Mouse (Mus musculus) hindbrain, embryonic 12.5 days (tissue): ENCODE data around the gene Mt3. TPM values are rescaled to one million over a fixed set of nuclear protein-coding genes. Genes with fewer than 3 reads are reported as not detected.
A peak's percentile ranks its signal among the peaks of the same experiment; 100 is the strongest.

ENCODE experiments used
- ATAC-seq: fragments of 200-750 bp; cut with Nextera tagmentation; 2 replicates; pipeline ENCODE4 v1.8.0; 2017; ENCODE audit warnings: moderate TSS enrichment; ENCODE audit not compliant: low FRiP score
- H3K27ac ChIP-seq: fragments of 300-500 bp; sonication (generic); 2 replicates; pipeline ENCODE4 v1.5.1; 2016; ENCODE audit warnings: mild to moderate bottlenecking
- H3K27me3 ChIP-seq: fragments of 300-500 bp; sonication (generic); 2 replicates; pipeline ENCODE4 v1.6.1; 2016; ENCODE audit warnings: mild to moderate bottlenecking
- H3K36me3 ChIP-seq: fragments of 300-500 bp; sonication (generic); 2 replicates; pipeline ENCODE4 v1.6.1; 2016; ENCODE audit warnings: mild to moderate bottlenecking
- H3K4me1 ChIP-seq: fragments of 300-500 bp; sonication (generic); 2 replicates; pipeline ENCODE4 v1.6.1; 2016
- H3K4me2 ChIP-seq: fragments of 300-500 bp; sonication (generic); replicated peaks from 2 replicates; pipeline ENCODE4 v1.6.1; 2016; ENCODE audit warnings: mild to moderate bottlenecking
- H3K4me3 ChIP-seq: fragments of 300-500 bp; sonication (generic); 2 replicates; pipeline ENCODE4 v1.5.1; 2016; ENCODE audit warnings: mild to moderate bottlenecking
- H3K9ac ChIP-seq: fragments of 300-500 bp; sonication (generic); 2 replicates; pipeline ENCODE4 v1.6.1; 2016; ENCODE audit warnings: mild to moderate bottlenecking, moderate library complexity
- H3K9me3 ChIP-seq: fragments of 300-500 bp; sonication (generic); replicated peaks from 2 replicates; pipeline ENCODE4 v1.6.1; 2016; ENCODE audit warnings: mild to moderate bottlenecking
- WGBS: fragments of 180-500 bp; shearing (Covaris S2); methylation state at CpG from one replicate; pipeline ENCODE4 v1.1.7; 2016; 5-methylcytosine and 5-hydroxymethylcytosine counted together
- polyA plus RNA-seq: library from polyadenylated mRNA; unstranded; fragments of >200 nt; fragmentation: Nextera tagmentation; extraction: Ambion mirVana; gene quantifications from 2 replicates; pipeline ENCODE4 v1.2.1, GENCODE M21; 2016

The Mt3 gene
- 18.5 and 33.1 TPM in 2 replicates for polyA plus RNA-seq

GRCm38 (mm10) chr8:94152513-94153300 lies at the start of gene Mt3:
TSS of gene Mt3 (plus strand) at chr8:94152607.
- Histone ChIP-seq H3K27me3 (peaks cover 19% of the 10 kb centered on the region), H3K36me3 (no peaks in the 10 kb centered on the region), H3K9me3 (no peaks in the 10 kb centered on the region), H3K4me2 (peak within 1 kb of the TSS; percentile 70), H3K4me1 (peaks cover 23% of the 10 kb centered on the region), H3K9ac (peak within 1 kb of the TSS; percentile 39), H3K4me3 (peak within 1 kb of the TSS; percentile 32), H3K27ac (0 out of 2 replicates have a peak within 1 kb of the TSS, but pooled peaks have one; percentile 17)
- ATAC-seq, result peak; percentile 85
- WGBS, result 1% methylated on average over 29 of the region's 29 CpGs

DNA sequence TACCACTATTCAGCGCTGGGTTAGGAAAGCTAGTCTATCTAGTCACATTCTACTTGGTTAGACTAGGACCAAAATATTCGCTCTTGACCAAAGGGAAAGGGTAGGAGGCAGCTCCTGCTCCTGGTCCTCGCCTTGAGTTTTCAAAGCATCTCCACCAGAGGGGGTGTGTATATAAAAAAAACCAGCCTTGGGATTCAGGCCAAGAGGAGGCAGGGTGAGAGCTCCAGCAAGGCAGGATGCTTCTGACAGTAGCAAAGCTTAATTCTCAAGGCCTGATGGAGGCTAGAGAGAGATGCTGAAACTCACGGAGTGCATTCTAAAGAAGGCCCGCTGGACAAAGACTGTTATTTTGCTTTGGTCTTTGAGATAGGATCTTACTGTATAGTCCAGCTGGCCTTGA lies 48.3 kb upstream of the Mt3 start:
- 61% methylated on average over 5 of the region's 5 CpGs for WGBS
- Histone ChIP-seq H3K4me3 (no peak overlapping the region), H3K9me3 (no peaks in the 10 kb centered on the region), H3K27ac (no peak overlapping the region), H3K36me3 (no peaks in the 10 kb centered on the region), H3K4me2 (no peak overlapping the region), H3K9ac (no peak overlapping the region), H3K4me1 (peaks cover under 1% of the 10 kb centered on the region; the same call in 1 of the 2 replicates), H3K27me3 (no peaks in the 10 kb centered on the region)
- ATAC-seq, result no peak

GRCm38 (mm10) chr8:94107871-94108270 lies 44.5 kb upstream of the Mt3 start:
- Histone ChIP-seq H3K27me3 (no peaks in the 10 kb centered on the region), H3K27ac (no peak overlapping the region), H3K9ac (no peak overlapping the region), H3K9me3 (no peaks in the 10 kb centered on the region), H3K36me3 (no peaks in the 10 kb centered on the region), H3K4me1 (no peaks in the 10 kb centered on the region), H3K4me2 (no peak overlapping the region), H3K4me3 (no peak overlapping the region)
- ATAC-seq, result no peak
- 85% methylated on average over 3 of the region's 3 CpGs for WGBS

- H3K27me3 ChIP-seq, result no peaks in the 10 kb centered on the region
- no peak overlapping the region for H3K9ac ChIP-seq
- no peak overlapping the region for H3K27ac ChIP-seq
- H3K4me1 ChIP-seq, result no peaks in the 10 kb centered on the region
- H3K4me2 ChIP-seq, result no peak overlapping the region
- 56% methylated on average over 6 of the region's 6 CpGs for WGBS
- H3K9me3 ChIP-seq, result no peaks in the 10 kb centered on the region
- no peaks in the 10 kb centered on the region for H3K36me3 ChIP-seq
- no peak for ATAC-seq
- no peak overlapping the region for H3K4me3 ChIP-seq
Measured at GRCm38 (mm10) chr8:94109396-94109795, 43.0 kb upstream of the Mt3 start.

GRCm38 (mm10) chr8:94109835-94110234 lies 42.6 kb upstream of the Mt3 start:
- Histone ChIP-seq H3K36me3 (no peaks in the 10 kb centered on the region), H3K4me3 (no peak overlapping the region), H3K27me3 (no peaks in the 10 kb centered on the region), H3K9ac (no peak overlapping the region), H3K27ac (no peak overlapping the region), H3K9me3 (no peaks in the 10 kb centered on the region), H3K4me1 (no peaks in the 10 kb centered on the region), H3K4me2 (no peak overlapping the region)
- ATAC-seq, result no peak
- WGBS, result 70% methylated on average over 5 of the region's 5 CpGs

GRCm38 (mm10) chr8:94110526-94111177 lies 41.8 kb upstream of the Mt3 start:
- ATAC-seq, result no peak

GRCm38 (mm10) chr8:94113435-94113834 lies 39.0 kb upstream of the Mt3 start:
- ATAC-seq, result no peak
- no peak overlapping the region for H3K4me3 ChIP-seq
- no peaks in the 10 kb centered on the region for H3K9me3 ChIP-seq
- 43% methylated on average over 1 of the region's 1 CpGs for WGBS
- H3K36me3 ChIP-seq, result no peaks in the 10 kb centered on the region
- no peak overlapping the region for H3K27ac ChIP-seq
- no peak overlapping the region for H3K4me2 ChIP-seq
- no peak overlapping the region for H3K9ac ChIP-seq
- H3K4me1 ChIP-seq, result peaks cover 5% of the 10 kb centered on the region
- no peaks in the 10 kb centered on the region for H3K27me3 ChIP-seq

More at GRCm38 (mm10) chr8:94110526-94111177, 41.8 kb upstream of the Mt3 start:
- 58% methylated on average over 6 of the region's 6 CpGs for WGBS
- no peak overlapping the region for H3K4me3 ChIP-seq
- H3K36me3 ChIP-seq, result no peaks in the 10 kb centered on the region
- H3K27me3 ChIP-seq, result no peaks in the 10 kb centered on the region
- H3K27ac ChIP-seq, result no peak overlapping the region
- H3K9ac ChIP-seq, result no peak overlapping the region
- H3K9me3 ChIP-seq, result no peaks in the 10 kb centered on the region
- no peak overlapping the region for H3K4me2 ChIP-seq
- no peaks in the 10 kb centered on the region for H3K4me1 ChIP-seq

DNA sequence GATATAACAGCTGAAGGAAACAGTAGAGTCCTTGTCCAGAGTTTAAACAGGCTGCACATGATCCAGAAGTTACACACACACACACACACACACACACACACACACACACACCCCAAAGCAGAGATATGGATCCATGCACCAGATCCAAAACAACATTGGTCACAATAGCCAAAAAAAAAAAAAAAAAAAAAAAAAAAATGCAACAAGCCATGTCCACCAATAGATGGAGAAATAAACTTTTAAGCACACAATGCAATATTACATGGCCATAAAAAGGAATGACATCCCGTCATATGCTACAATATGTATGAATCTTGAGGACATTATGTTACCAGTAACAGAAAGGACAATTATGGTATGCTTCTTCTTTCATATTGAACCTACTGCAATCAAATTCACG lies 38.4 kb upstream of the Mt3 start:
- Histone ChIP-seq H3K9me3 (no peaks in the 10 kb centered on the region), H3K9ac (no peak overlapping the region), H3K4me2 (no peak overlapping the region), H3K4me3 (no peak overlapping the region), H3K27me3 (no peaks in the 10 kb centered on the region), H3K27ac (no peak overlapping the region), H3K4me1 (peaks cover 10% of the 10 kb centered on the region), H3K36me3 (no peaks in the 10 kb centered on the region)
- WGBS, result 94% methylated on average over 2 of the region's 2 CpGs
- no peak for ATAC-seq

DNA sequence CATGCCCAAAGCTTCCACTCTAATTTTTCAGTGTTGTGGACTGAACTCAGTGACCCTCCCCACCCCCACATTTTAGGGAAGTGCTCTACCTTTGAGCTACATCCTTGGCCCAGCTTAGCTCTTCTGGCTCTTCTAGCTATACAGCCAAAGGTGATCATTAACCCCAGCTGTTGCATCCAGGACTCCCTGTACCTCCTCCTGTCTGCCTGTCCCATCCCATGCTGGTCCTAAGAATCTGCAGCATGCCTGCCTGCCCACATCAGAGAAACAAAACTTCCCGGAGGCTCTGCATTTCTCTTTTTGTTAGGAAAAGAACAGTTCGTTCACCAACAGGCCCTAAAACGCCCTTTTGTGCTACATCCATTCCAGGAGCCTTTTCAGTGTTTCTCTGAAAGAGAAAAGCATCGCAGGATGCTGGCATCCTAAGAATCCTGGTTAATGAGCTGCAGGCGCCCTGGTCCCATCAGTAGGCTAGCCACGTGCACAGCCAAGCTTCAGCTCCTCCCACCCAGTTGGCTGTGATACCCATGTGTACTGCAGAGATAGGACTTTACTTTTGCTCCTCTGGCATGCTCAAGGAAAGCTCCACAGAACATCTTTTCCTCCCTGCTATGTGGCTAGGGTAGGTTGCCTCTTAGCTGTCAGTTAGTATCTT lies 33.5 kb upstream of the Mt3 start:
- H3K27me3 ChIP-seq, result no peaks in the 10 kb centered on the region
- H3K36me3 ChIP-seq, result no peaks in the 10 kb centered on the region
- no peaks in the 10 kb centered on the region for H3K9me3 ChIP-seq
- no peak overlapping the region for H3K4me3 ChIP-seq
- peak overlapping the region; percentile 15; the same call in 1 of the 2 replicates for H3K4me2 ChIP-seq
- H3K27ac ChIP-seq, result peak overlapping the region; percentile 82
- ATAC-seq, result peak; percentile 89
- H3K4me1 ChIP-seq, result peaks cover 34% of the 10 kb centered on the region
- WGBS, result 4% methylated on average over 6 of the region's 6 CpGs
- H3K9ac ChIP-seq, result no peak overlapping the region

DNA sequence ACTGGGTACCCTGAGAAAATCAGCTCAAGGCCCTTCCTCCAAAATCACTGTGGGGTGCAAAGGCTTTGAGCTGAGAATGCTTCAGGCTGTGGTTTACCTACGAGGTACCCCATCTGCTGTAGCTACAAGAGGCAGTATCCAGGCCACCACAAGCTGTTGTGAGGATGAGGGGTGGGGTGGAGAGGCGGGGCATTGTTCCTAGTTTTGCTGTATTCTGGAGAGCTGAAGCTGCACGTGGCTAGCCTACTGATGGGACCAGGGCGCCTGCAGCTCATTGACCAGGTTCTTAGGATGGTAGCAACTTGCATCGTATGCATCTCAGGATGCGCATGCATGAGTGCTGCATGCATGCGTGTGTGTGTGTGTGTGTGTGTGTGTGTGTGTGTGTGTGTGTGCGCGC lies 30.8 kb upstream of the Mt3 start:
- H3K4me3 ChIP-seq, result no peak overlapping the region
- WGBS, result 77% methylated on average over 9 of the region's 9 CpGs
- H3K4me1 ChIP-seq, result peaks cover 36% of the 10 kb centered on the region
- ATAC-seq, result no peak
- no peaks in the 10 kb centered on the region for H3K9me3 ChIP-seq
- H3K27me3 ChIP-seq, result no peaks in the 10 kb centered on the region
- H3K9ac ChIP-seq, result no peak overlapping the region
- 0 out of 2 replicates have a peak overlapping the region, but pooled peaks have one; percentile 23 for H3K27ac ChIP-seq
- H3K4me2 ChIP-seq, result no peak overlapping the region
- no peaks in the 10 kb centered on the region for H3K36me3 ChIP-seq

GRCm38 (mm10) chr8:94122711-94123468 lies 29.5 kb upstream of the Mt3 start:
- Histone ChIP-seq H3K9ac (no peak overlapping the region), H3K4me1 (peaks cover 35% of the 10 kb centered on the region), H3K9me3 (no peaks in the 10 kb centered on the region), H3K27me3 (no peaks in the 10 kb centered on the region), H3K27ac (no peak overlapping the region), H3K4me2 (no peak overlapping the region), H3K36me3 (no peaks in the 10 kb centered on the region), H3K4me3 (no peak overlapping the region)
- ATAC-seq, result no peak
- 60% methylated on average over 8 of the region's 8 CpGs for whole genome bisulfite sequencing

DNA sequence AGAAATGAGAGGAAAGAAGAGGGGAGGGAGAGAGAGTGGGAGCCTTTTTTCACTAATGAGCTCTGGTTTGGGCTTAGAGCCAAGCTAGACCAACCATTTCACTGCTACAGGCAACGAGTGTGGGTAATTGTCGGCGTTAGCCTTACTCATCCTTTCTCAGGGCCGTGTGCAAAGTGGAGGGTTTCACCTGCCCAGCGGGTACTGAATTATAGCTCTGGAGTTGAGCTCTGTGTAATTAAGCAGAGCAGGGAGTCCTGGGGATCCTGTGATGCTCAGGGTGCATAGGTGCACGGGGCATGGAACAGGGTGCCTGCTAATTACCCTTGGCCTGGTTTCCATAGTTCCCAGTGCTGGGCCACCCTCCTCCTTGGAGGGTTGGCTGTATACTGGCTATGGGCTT lies 24.7 kb upstream of the Mt3 start:
- Histone ChIP-seq H3K9ac (no peak overlapping the region), H3K4me1 (peaks cover 12% of the 10 kb centered on the region; the same call in 1 of the 2 replicates), H3K4me2 (no peak overlapping the region), H3K4me3 (no peak overlapping the region), H3K27ac (no peak overlapping the region), H3K36me3 (no peaks in the 10 kb centered on the region), H3K9me3 (no peaks in the 10 kb centered on the region), H3K27me3 (no peaks in the 10 kb centered on the region)
- no peak for ATAC-seq
- 72% methylated on average over 6 of the region's 6 CpGs for WGBS
